ENCODE assay signal across 13 mouse cellular contexts in the genomic region with DNA sequence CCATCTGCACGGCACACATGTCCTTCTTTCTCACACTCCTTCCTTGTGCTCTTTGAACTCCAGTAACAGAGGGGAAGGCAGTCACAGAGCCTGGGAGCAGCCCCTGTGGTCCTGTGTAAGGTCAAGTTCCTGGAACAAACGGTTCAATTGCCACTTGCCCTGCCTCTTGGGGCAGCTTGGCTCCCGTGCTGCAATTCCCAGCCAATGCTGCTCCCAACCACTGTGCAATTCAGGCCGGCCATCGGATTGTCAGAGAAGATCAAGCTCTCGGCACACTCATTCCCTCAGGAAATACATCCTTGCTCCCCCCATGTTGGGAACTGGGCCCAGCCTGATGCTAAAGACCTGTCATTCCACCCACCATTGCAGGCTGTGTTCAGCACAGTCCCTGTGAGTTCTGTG. TPM values are rescaled to one million over a fixed set of nuclear protein-coding genes. Genes with fewer than 3 reads are reported as not detected.
DNase-seq lines count a peak whose midpoint lies in the region; ATAC-seq lines count a peak whose summit lies in the region.
"Had no signal": no experiment of that assay in that cellular context is flagged by ENCODE, and none has a peak within 500 bp of the region (broad histone marks: within the 10 kb centered on the region; RNA-seq: fewer than 3 reads in every experiment).

No protein-coding gene starts in this region.

- peaks cover 11% of the 10 kb centered on the region; the same call in 1 of the 2 replicates for H3K4me1 ChIP-seq in embryonic facial prominence, embryonic 14.5 days (ENCODE audit: control insufficient read depth, insufficient read depth, low read length)
- H3K4me1 ChIP-seq in embryonic facial prominence, embryonic 10.5 days, result peaks cover 13% of the 10 kb centered on the region
- peaks cover 6% of the 10 kb centered on the region; the same call in 1 of the 2 replicates for H3K4me1 ChIP-seq in kidney, embryonic 14.5 days (ENCODE audit: control insufficient read depth, insufficient read depth, low read length)
- peaks cover 8% of the 10 kb centered on the region; the same call in 1 of the 2 replicates for H3K4me1 ChIP-seq in embryonic facial prominence, embryonic 15.5 days

- no peaks in the 10 kb centered on the region for H3K27me3 ChIP-seq in embryonic facial prominence, embryonic 14.5 days (replicated peaks; ENCODE audit: control insufficient read depth, insufficient read depth, low read length)
- peaks cover 50% of the 10 kb centered on the region for H3K27me3 ChIP-seq in embryonic facial prominence, embryonic 10.5 days (replicated peaks; ENCODE audit: low read depth, poor library complexity, severe bottlenecking)
- no peaks in the 10 kb centered on the region; the same call in 1 of the 2 replicates for H3K27me3 ChIP-seq in kidney, embryonic 14.5 days (ENCODE audit: control insufficient read depth, insufficient read depth, low read length)
- no peaks in the 10 kb centered on the region for H3K27me3 ChIP-seq in embryonic facial prominence, embryonic 15.5 days

- peak; percentile 57 for ATAC-seq in embryonic facial prominence, embryonic 14.5 days (ENCODE audit: low read depth)
- ATAC-seq in kidney, embryonic 14.5 days (ENCODE audit: low FRiP score, low TSS enrichment), result no peak
- 0 out of 2 replicates have a peak, but pooled peaks have one; percentile 20 for ATAC-seq in embryonic facial prominence, embryonic 15.5 days (ENCODE audit: insufficient number of reproducible peaks, low FRiP score, low TSS enrichment, low read depth)
- ATAC-seq in erythroid progenitor cell, adult 5-6 weeks (replicated peaks; ENCODE audit: low FRiP score, poor library complexity, severe bottlenecking), result no peak
- no peak for ATAC-seq in granulocyte monocyte progenitor cell, adult 5-6 weeks (replicated peaks; ENCODE audit: poor library complexity, severe bottlenecking)

- no peaks in the 10 kb centered on the region for H3K36me3 ChIP-seq in embryonic facial prominence, embryonic 14.5 days (ENCODE audit: control insufficient read depth, insufficient read depth, low read length)
- no peaks in the 10 kb centered on the region for H3K36me3 ChIP-seq in embryonic facial prominence, embryonic 10.5 days (replicated peaks)
- H3K36me3 ChIP-seq in kidney, embryonic 14.5 days (ENCODE audit: control insufficient read depth, insufficient read depth, low read length), result no peaks in the 10 kb centered on the region
- no peaks in the 10 kb centered on the region for H3K36me3 ChIP-seq in embryonic facial prominence, embryonic 15.5 days
- H3K36me3 ChIP-seq: embryonic facial prominence, embryonic 12.5 days; heart, embryonic 10.5 days had no signal

- H3K4me3 ChIP-seq in embryonic facial prominence, embryonic 14.5 days (ENCODE audit: low read depth, low read length), result no peak overlapping the region
- no peak overlapping the region for H3K4me3 ChIP-seq in embryonic facial prominence, embryonic 10.5 days
- H3K4me3 ChIP-seq in kidney, embryonic 14.5 days (ENCODE audit: low read length), result no peak overlapping the region
- H3K4me3 ChIP-seq in embryonic facial prominence, embryonic 15.5 days (replicated peaks), result no peak overlapping the region
- H3K4me3 ChIP-seq: embryonic facial prominence, embryonic 12.5 days; heart, embryonic 10.5 days had no signal

- DNase-seq in embryonic facial prominence, embryonic 14.5 days (ENCODE audit: low spot score), result peak; percentile 58
- no peak for DNase-seq in embryonic facial prominence, embryonic 10.5 days (ENCODE audit: low spot score)
- DNase-seq in kidney, postnatal 4 days, result peak; percentile 59 to 61
- DNase-seq in lung, postnatal 14 days, result peak; percentile 43
- DNase-seq: kidney, adult 8-10 months had no signal

- H3K4me2 ChIP-seq in embryonic facial prominence, embryonic 14.5 days (ENCODE audit: low read depth, low read length), result no peak overlapping the region
- H3K4me2 ChIP-seq in kidney, embryonic 14.5 days (replicated peaks; ENCODE audit: low read depth, low read length), result no peak overlapping the region
- H3K4me2 ChIP-seq in embryonic facial prominence, embryonic 15.5 days (replicated peaks), result no peak overlapping the region
- H3K4me2 ChIP-seq: embryonic facial prominence, embryonic 12.5 days had no signal

- no peaks in the 10 kb centered on the region for H3K9me3 ChIP-seq in embryonic facial prominence, embryonic 14.5 days (ENCODE audit: control insufficient read depth, low read length)
- H3K9me3 ChIP-seq in embryonic facial prominence, embryonic 10.5 days, result no peaks in the 10 kb centered on the region
- H3K9me3 ChIP-seq in kidney, embryonic 14.5 days (ENCODE audit: control insufficient read depth, low read length), result no peaks in the 10 kb centered on the region
- H3K9me3 ChIP-seq in embryonic facial prominence, embryonic 15.5 days (replicated peaks), result no peaks in the 10 kb centered on the region
- H3K9me3 ChIP-seq: embryonic facial prominence, embryonic 12.5 days; heart, embryonic 10.5 days had no signal

- 20% methylated on average over 6 of the region's 6 CpGs for WGBS in embryonic facial prominence, embryonic 14.5 days
- WGBS in embryonic facial prominence, embryonic 10.5 days, result 52% methylated on average over 6 of the region's 6 CpGs
- WGBS in kidney, embryonic 14.5 days, result 18% methylated on average over 6 of the region's 6 CpGs
- 25% methylated on average over 6 of the region's 6 CpGs for WGBS in embryonic facial prominence, embryonic 15.5 days

- H3K9ac ChIP-seq in embryonic facial prominence, embryonic 14.5 days (ENCODE audit: low read depth, low read length), result no peak overlapping the region
- H3K9ac ChIP-seq in kidney, embryonic 14.5 days (ENCODE audit: low read depth, low read length), result no peak overlapping the region
- H3K9ac ChIP-seq in embryonic facial prominence, embryonic 15.5 days, result no peak overlapping the region
- H3K9ac ChIP-seq: embryonic facial prominence, embryonic 12.5 days had no signal

- H3K27ac ChIP-seq in embryonic facial prominence, embryonic 14.5 days (replicated peaks; ENCODE audit: low read depth, low read length), result no peak overlapping the region
- H3K27ac ChIP-seq in embryonic facial prominence, embryonic 10.5 days (replicated peaks), result no peak overlapping the region; the same call in 1 of the 2 replicates
- H3K27ac ChIP-seq in kidney, embryonic 14.5 days (ENCODE audit: low read depth, low read length), result no peak overlapping the region
- 0 out of 2 replicates have a peak overlapping the region, but pooled peaks have one; percentile 22 for H3K27ac ChIP-seq in embryonic facial prominence, embryonic 15.5 days (replicated peaks)
- H3K27ac ChIP-seq: embryonic facial prominence, embryonic 12.5 days; heart, embryonic 10.5 days had no signal

RNA-seq across cellular contexts. Expression of gene Dlk1, which starts 21.0 kb away (rescaled TPM):
- 918 and 968 TPM in 2 replicates for polyA plus RNA-seq in embryonic facial prominence, embryonic 14.5 days (2014; fragmentation: Nextera tagmentation; extraction: Ambion mirVana)
- 287 and 291 TPM in 2 replicates for polyA plus RNA-seq in embryonic facial prominence, embryonic 10.5 days (2016; fragmentation: Nextera tagmentation; extraction: Ambion mirVana)
- 51.1 and 52.4 TPM in 2 replicates for polyA plus RNA-seq in kidney, embryonic 14.5 days (2014; fragmentation: Nextera tagmentation; extraction: Ambion mirVana)
- polyA plus RNA-seq in embryonic facial prominence, embryonic 15.5 days (2015; fragmentation: Nextera tagmentation; extraction: Ambion mirVana), result 710 and 761 TPM in 2 replicates
- not detected in 2 replicates for total RNA-seq in erythroid progenitor cell, adult 5-6 weeks (2015; ENCODE audit: low replicate concordance)
- not detected in 2 replicates for total RNA-seq in erythroid progenitor cell, adult 5-6 weeks (2017; ENCODE audit: low replicate concordance)
- total RNA-seq in granulocyte monocyte progenitor cell, adult 5-6 weeks (2014; fragmentation: Nextera tagmentation), result not detected in 2 replicates
- total RNA-seq in granulocyte monocyte progenitor cell, adult 5-6 weeks (2017), result not detected in 2 replicates
- total RNA-seq: megakaryocyte-erythroid progenitor cell, adult 5-6 weeks had no signal
- polyA plus RNA-seq: C2C12 had no signal

Comparison
In these comparisons a context has a peak if more than half of its experiments do, and no peak if none do; other contexts are left out.
1. ATAC-seq: peak in embryonic facial prominence, embryonic 14.5 days (single experiment) and embryonic facial prominence, embryonic 15.5 days (single experiment); none in kidney, embryonic 14.5 days (single experiment), erythroid progenitor cell, adult 5-6 weeks (single experiment) and granulocyte monocyte progenitor cell, adult 5-6 weeks (single experiment).